Mouse (Mus musculus) G1E (cell line): ENCODE results near the gene Dync2li1.

Source experiments
- CTCF ChIP-seq: IDR thresholded peaks from 2 replicates; pipeline ENCODE4 v1.5.1; 2012; ENCODE audit warnings: low read depth, low read length, inconsistent platforms, mixed read lengths
- GATA1 ChIP-seq: IDR thresholded peaks from 2 replicates; pipeline ENCODE4 v1.6.1; 2012; ENCODE audit warnings: borderline replicate concordance, low read length, inconsistent platforms, mixed read lengths
- POLR2AphosphoS5 ChIP-seq: IDR thresholded peaks from 2 replicates; pipeline ENCODE4 v1.6.1; 2012; ENCODE audit warnings: low read depth, low read length, inconsistent platforms; ENCODE audit not compliant: insufficient replicate concordance
- TAL1 ChIP-seq: conservative IDR thresholded peaks from 2 replicates; pipeline ENCODE4 v1.6.1; 2012; ENCODE audit warnings: low read depth, low read length, inconsistent platforms, mixed read lengths

- no peak for TF ChIP-seq GATA1
- TF ChIP-seq CTCF, result no peak
- no peak for TF ChIP-seq TAL1
- TF ChIP-seq POLR2AphosphoS5, result no peak
Observed at GRCm38 (mm10) chr17:84647630-84648029, 21.3 kb downstream of the Dync2li1 start.
